Mouse (Mus musculus) G1E (cell line): ENCODE results near the gene Slc43a3.

ENCODE experiments used
- CTCF ChIP-seq: IDR thresholded peaks from 2 replicates; pipeline ENCODE4 v1.5.1; 2012; ENCODE audit warnings: low read depth, low read length, inconsistent platforms, mixed read lengths
- GATA1 ChIP-seq: IDR thresholded peaks from 2 replicates; pipeline ENCODE4 v1.6.1; 2012; ENCODE audit warnings: borderline replicate concordance, low read length, inconsistent platforms, mixed read lengths
- POLR2AphosphoS5 ChIP-seq: IDR thresholded peaks from 2 replicates; pipeline ENCODE4 v1.6.1; 2012; ENCODE audit warnings: low read depth, low read length, inconsistent platforms; ENCODE audit not compliant: insufficient replicate concordance
- TAL1 ChIP-seq: conservative IDR thresholded peaks from 2 replicates; pipeline ENCODE4 v1.6.1; 2012; ENCODE audit warnings: low read depth, low read length, inconsistent platforms, mixed read lengths

DNA sequence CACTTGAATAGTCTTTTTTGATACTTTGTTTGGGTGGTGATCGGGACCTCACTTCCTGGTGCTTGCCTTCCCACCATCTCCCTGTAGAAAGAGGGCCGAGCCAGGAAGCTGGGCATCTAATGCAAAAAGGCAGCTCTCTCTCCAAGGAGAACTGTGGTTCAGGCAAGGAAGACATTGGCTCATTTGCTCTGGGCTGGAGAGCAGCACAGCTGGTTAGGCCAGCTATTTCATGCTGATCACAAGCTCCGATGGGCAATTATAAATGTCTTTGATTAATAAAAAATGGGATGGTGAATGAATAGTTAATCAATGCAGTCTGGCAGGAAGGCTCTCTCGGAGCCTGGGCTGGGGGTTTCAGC lies 1.8 kb upstream of the Slc43a3 start:
- TF ChIP-seq TAL1 (no peak), CTCF (no peak), GATA1 (no peak), POLR2AphosphoS5 (no peak)
